Mouse (Mus musculus): ENCODE data around the gene Kcnj3. TPM values are rescaled to one million over a fixed set of nuclear protein-coding genes. Genes with fewer than 3 reads are reported as not detected.
"Not testable (repeated sequence)": the region's sequence is repeated elsewhere in the genome, so short reads cannot be mapped to it uniquely, and the experiment has no call there.

The Kcnj3 gene
- polyA plus RNA-seq, 1 experiment from 2014 or later, result 0.15 TPM

- no peaks in the 10 kb centered on the region for H3K36me3 ChIP-seq (ENCODE audit: control insufficient read depth, insufficient read depth, low read length)
- H3K27ac ChIP-seq (ENCODE audit: low read depth, low read length), result no peak overlapping the region
- H3K9me3 ChIP-seq (ENCODE audit: control insufficient read depth, low read length), result no peaks in the 10 kb centered on the region
- ATAC-seq (replicated peaks; ENCODE audit: low FRiP score), result no peak
- no peak overlapping the region for H3K4me2 ChIP-seq (ENCODE audit: low read depth, low read length, severe bottlenecking)
- no peak overlapping the region for H3K9ac ChIP-seq (ENCODE audit: low read length)
- no peaks in the 10 kb centered on the region for H3K4me1 ChIP-seq (replicated peaks; ENCODE audit: control insufficient read depth, insufficient read depth, low read length)
- DNase-seq (ENCODE audit: low spot score), result no peak
- H3K27me3 ChIP-seq (ENCODE audit: control insufficient read depth, insufficient read depth, low read length), result no peaks in the 10 kb centered on the region
- H3K4me3 ChIP-seq (ENCODE audit: low read depth, low read length), result no peak overlapping the region
These were observed 44.8 kb downstream of the Kcnj3 start for GRCm38 (mm10) chr2:55480602-55480965.

DNA sequence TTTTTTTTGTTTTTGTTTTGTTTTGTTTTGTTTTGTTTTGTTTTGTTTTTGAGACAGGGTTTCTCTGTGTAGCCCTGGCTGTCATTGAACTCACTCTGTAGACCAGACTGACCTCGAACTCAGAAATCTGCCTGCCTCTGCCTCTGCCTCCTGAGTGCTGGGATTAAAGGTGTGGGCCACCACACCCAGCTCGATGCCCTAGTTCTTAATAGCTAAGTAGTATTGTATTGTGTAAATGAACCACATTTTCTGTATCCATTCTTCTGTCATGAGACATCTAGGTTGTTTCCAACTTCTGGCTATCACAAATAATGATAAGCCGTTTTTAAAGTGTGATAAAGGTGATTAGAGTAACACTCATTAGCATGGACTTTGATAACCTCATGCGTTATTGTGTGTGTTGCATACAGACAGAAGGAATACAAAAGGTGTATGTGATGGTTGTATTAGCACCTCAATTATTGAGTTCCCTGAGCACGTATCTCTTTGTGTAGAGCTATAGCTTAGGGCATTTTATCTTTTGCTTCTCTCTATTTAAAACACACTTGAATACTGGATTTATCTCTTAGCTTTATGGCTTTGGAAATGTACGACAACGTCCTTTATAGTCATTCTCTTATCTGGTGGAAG, 49.8 kb downstream of the Kcnj3 start:
- H3K36me3 ChIP-seq (ENCODE audit: control insufficient read depth, insufficient read depth, low read length); H3K27me3 ChIP-seq (ENCODE audit: control insufficient read depth, insufficient read depth, low read length); H3K4me1 ChIP-seq (replicated peaks; ENCODE audit: control insufficient read depth, insufficient read depth, low read length); H3K27ac ChIP-seq (ENCODE audit: low read depth, low read length); DNase-seq (ENCODE audit: low spot score); H3K4me2 ChIP-seq (ENCODE audit: low read depth, low read length, severe bottlenecking); ATAC-seq (replicated peaks; ENCODE audit: low FRiP score); H3K9me3 ChIP-seq (ENCODE audit: control insufficient read depth, low read length); H3K9ac ChIP-seq (ENCODE audit: low read length); H3K4me3 ChIP-seq (ENCODE audit: low read depth, low read length): not testable (repeated sequence)
- 91% methylated on average over 7 of the region's 7 CpGs for WGBS

DNA sequence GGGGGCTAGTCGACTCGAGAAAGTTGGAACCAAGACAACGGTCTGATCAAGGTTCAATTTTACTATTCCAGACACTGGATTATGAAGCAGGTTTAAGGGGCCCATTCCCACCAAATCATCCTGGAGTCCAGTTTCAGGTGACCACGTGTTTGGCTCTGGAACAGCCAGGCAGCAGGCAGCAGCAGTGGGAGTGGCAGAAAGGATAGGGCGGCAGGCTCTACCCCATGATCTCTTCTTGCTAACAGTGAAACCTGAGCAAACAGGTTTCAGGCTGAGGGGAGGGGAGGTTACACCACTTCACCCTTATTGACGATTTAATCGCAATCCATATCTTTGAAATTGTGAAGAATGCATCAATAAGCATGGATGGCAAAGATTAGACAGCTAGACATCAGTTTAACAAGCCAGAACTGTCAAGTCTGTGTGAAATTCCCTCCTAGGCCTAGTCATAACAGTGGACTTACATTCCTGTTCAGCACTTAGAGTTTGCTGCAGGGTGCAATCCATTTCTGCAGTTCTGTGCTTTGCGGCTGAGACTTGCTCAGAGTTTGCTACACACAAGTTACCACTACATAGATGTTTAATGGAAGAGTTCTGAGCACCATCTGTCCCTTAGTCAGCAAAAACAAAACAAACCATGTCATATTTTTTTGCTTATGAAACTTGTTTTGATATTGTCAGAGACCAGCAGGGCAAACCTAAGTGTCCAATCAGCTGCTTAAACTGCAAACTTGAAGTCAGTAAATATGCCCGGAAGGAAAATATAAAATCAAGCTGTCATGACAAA, 67.8 kb downstream of the Kcnj3 start:
- 79% methylated on average over 9 of the region's 9 CpGs for WGBS
- no peak overlapping the region for H3K27ac ChIP-seq (ENCODE audit: low read depth, low read length)
- no peak overlapping the region for H3K4me2 ChIP-seq (ENCODE audit: low read depth, low read length, severe bottlenecking)
- no peaks in the 10 kb centered on the region for H3K9me3 ChIP-seq (ENCODE audit: control insufficient read depth, low read length)
- no peaks in the 10 kb centered on the region for H3K36me3 ChIP-seq (ENCODE audit: control insufficient read depth, insufficient read depth, low read length)
- H3K4me3 ChIP-seq (ENCODE audit: low read depth, low read length), result no peak overlapping the region
- H3K9ac ChIP-seq (ENCODE audit: low read length), result no peak overlapping the region
- DNase-seq (ENCODE audit: low spot score) (no peak), ATAC-seq (replicated peaks; ENCODE audit: low FRiP score) (no peak)
- no peaks in the 10 kb centered on the region for H3K27me3 ChIP-seq (ENCODE audit: control insufficient read depth, insufficient read depth, low read length)
- H3K4me1 ChIP-seq (replicated peaks; ENCODE audit: control insufficient read depth, insufficient read depth, low read length), result no peaks in the 10 kb centered on the region

GRCm38 (mm10) chr2:55505712-55506111, 69.9 kb downstream of the Kcnj3 start:
- Histone ChIP-seq H3K4me3 (ENCODE audit: low read depth, low read length) (no peak overlapping the region), H3K36me3 (ENCODE audit: control insufficient read depth, insufficient read depth, low read length) (no peaks in the 10 kb centered on the region), H3K4me1 (replicated peaks; ENCODE audit: control insufficient read depth, insufficient read depth, low read length) (no peaks in the 10 kb centered on the region), H3K9me3 (ENCODE audit: control insufficient read depth, low read length) (no peaks in the 10 kb centered on the region), H3K27me3 (ENCODE audit: control insufficient read depth, insufficient read depth, low read length) (no peaks in the 10 kb centered on the region), H3K9ac (ENCODE audit: low read length) (no peak overlapping the region), H3K4me2 (ENCODE audit: low read depth, low read length, severe bottlenecking) (no peak overlapping the region), H3K27ac (ENCODE audit: low read depth, low read length) (no peak overlapping the region)
- 100% methylated on average over 1 of the region's 1 CpGs for WGBS
- DNase-seq (ENCODE audit: low spot score) (no peak), ATAC-seq (replicated peaks; ENCODE audit: low FRiP score) (no peak)

- Histone ChIP-seq H3K9ac (ENCODE audit: low read length) (no peak overlapping the region), H3K4me3 (ENCODE audit: low read depth, low read length) (no peak overlapping the region), H3K4me2 (ENCODE audit: low read depth, low read length, severe bottlenecking) (no peak overlapping the region), H3K36me3 (ENCODE audit: control insufficient read depth, insufficient read depth, low read length) (no peaks in the 10 kb centered on the region), H3K27me3 (ENCODE audit: control insufficient read depth, insufficient read depth, low read length) (no peaks in the 10 kb centered on the region), H3K4me1 (replicated peaks; ENCODE audit: control insufficient read depth, insufficient read depth, low read length) (no peaks in the 10 kb centered on the region), H3K27ac (ENCODE audit: low read depth, low read length) (no peak overlapping the region), H3K9me3 (ENCODE audit: control insufficient read depth, low read length) (no peaks in the 10 kb centered on the region)
- no peak for ATAC-seq (replicated peaks; ENCODE audit: low FRiP score)
- DNase-seq (ENCODE audit: low spot score), result no peak
These were observed 81.5 kb downstream of the Kcnj3 start for GRCm38 (mm10) chr2:55517297-55517696.

- Histone ChIP-seq H3K4me2 (ENCODE audit: low read depth, low read length, severe bottlenecking) (no peak overlapping the region), H3K9me3 (ENCODE audit: control insufficient read depth, low read length) (no peaks in the 10 kb centered on the region), H3K4me3 (ENCODE audit: low read depth, low read length) (no peak overlapping the region), H3K4me1 (replicated peaks; ENCODE audit: control insufficient read depth, insufficient read depth, low read length) (no peaks in the 10 kb centered on the region), H3K27ac (ENCODE audit: low read depth, low read length) (no peak overlapping the region), H3K36me3 (ENCODE audit: control insufficient read depth, insufficient read depth, low read length) (no peaks in the 10 kb centered on the region), H3K9ac (ENCODE audit: low read length) (no peak overlapping the region), H3K27me3 (ENCODE audit: control insufficient read depth, insufficient read depth, low read length) (no peaks in the 10 kb centered on the region)
- WGBS, result 92% methylated on average over 8 of the region's 8 CpGs
- ATAC-seq (replicated peaks; ENCODE audit: low FRiP score) (no peak), DNase-seq (ENCODE audit: low spot score) (no peak)
These were observed 97.1 kb downstream of the Kcnj3 start for GRCm38 (mm10) chr2:55532738-55533491.

DNA sequence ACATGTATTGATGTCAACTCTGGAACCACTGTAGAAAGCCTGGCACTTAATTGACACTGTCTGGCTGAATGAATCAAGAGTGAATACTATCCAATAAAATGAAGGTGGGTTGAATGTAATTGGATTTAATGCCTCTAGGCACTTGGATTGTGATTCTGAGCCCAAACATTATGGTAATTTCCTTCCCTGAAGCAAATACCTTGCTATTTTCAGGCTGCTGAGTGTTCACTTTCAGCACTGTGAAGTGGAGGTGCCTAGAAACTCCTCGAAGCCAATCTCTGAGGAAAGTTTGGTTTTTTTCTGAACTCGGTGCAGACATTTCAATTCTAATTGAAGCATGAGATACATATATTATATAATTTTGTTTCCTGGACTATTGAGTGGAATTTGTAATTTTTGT, 99.2 kb downstream of the Kcnj3 start:
- H3K9me3 ChIP-seq (ENCODE audit: control insufficient read depth, low read length), result no peaks in the 10 kb centered on the region
- no peak overlapping the region for H3K9ac ChIP-seq (ENCODE audit: low read length)
- no peak for DNase-seq (ENCODE audit: low spot score)
- H3K4me2 ChIP-seq (ENCODE audit: low read depth, low read length, severe bottlenecking), result no peak overlapping the region
- 91% methylated on average over 2 of the region's 2 CpGs for WGBS
- H3K36me3 ChIP-seq (ENCODE audit: control insufficient read depth, insufficient read depth, low read length), result no peaks in the 10 kb centered on the region
- H3K27ac ChIP-seq (ENCODE audit: low read depth, low read length), result no peak overlapping the region
- no peak for ATAC-seq (replicated peaks; ENCODE audit: low FRiP score)
- H3K4me3 ChIP-seq (ENCODE audit: low read depth, low read length), result no peak overlapping the region
- H3K4me1 ChIP-seq (replicated peaks; ENCODE audit: control insufficient read depth, insufficient read depth, low read length), result no peaks in the 10 kb centered on the region
- H3K27me3 ChIP-seq (ENCODE audit: control insufficient read depth, insufficient read depth, low read length), result no peaks in the 10 kb centered on the region

DNA sequence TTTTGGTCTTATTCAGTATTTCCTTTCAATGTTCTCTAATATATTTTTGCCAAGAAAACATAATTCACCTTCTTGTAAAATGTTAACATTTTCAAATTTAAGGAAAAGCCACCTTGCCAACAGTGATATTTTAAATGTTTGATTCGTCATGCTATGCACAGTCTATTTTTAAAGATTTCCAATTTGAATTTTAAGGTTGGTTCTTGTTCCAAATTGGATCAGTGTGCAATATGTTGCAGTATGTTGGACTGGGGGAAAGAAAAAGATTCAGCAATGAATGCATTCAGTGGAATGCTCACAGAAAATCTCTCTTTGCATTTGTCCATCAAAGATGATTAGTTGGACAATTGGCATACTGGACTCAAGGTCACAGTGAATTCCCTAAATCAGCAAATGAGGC, 99.7 kb downstream of the Kcnj3 start:
- DNase-seq (ENCODE audit: low spot score) (no peak), ATAC-seq (replicated peaks; ENCODE audit: low FRiP score) (no peak)
- no peak overlapping the region for H3K4me2 ChIP-seq (ENCODE audit: low read depth, low read length, severe bottlenecking)
- H3K27me3 ChIP-seq (ENCODE audit: control insufficient read depth, insufficient read depth, low read length), result no peaks in the 10 kb centered on the region
- no peak overlapping the region for H3K9ac ChIP-seq (ENCODE audit: low read length)
- no peak overlapping the region for H3K27ac ChIP-seq (ENCODE audit: low read depth, low read length)
- H3K4me3 ChIP-seq (ENCODE audit: low read depth, low read length), result no peak overlapping the region
- 88% methylated on average over 1 of the region's 1 CpGs for WGBS
- no peaks in the 10 kb centered on the region for H3K36me3 ChIP-seq (ENCODE audit: control insufficient read depth, insufficient read depth, low read length)
- H3K4me1 ChIP-seq (replicated peaks; ENCODE audit: control insufficient read depth, insufficient read depth, low read length), result no peaks in the 10 kb centered on the region
- H3K9me3 ChIP-seq (ENCODE audit: control insufficient read depth, low read length), result no peaks in the 10 kb centered on the region
